Mouse (Mus musculus): ENCODE results near the gene Nfic. TPM values are rescaled to one million over a fixed set of nuclear protein-coding genes. Genes with fewer than 3 reads are reported as not detected.

Gene Nfic
- polyA plus RNA-seq, 1 experiment from 2014 or later, result 21.1 TPM

DNA sequence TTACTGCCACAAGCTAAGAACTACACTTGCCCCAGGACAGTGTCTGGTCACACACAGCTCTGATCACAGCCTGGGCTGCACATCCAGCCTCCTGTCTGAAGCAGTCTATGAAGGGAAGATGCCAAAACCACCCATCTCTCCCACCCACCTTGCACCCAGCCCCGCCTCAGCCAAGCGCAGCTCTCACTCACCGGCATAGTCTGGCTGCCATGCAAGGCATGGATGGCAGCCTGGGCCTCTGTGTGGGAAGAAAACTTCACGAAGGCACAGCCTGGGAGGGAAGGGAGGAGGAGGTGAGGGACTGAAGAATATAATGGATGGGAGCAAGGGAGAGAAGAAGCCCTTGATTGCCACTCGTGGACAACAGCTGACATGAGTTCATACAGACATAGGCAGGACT is 13.8 kb upstream of the Nfic start:
- WGBS (ENCODE audit: insufficient replicate concordance), result 72% methylated on average over 5 of the region's 5 CpGs
- Histone ChIP-seq H3K4me1 (ENCODE audit: insufficient read depth) (peaks cover 9% of the 10 kb centered on the region), H3K9ac (replicated peaks) (no peak overlapping the region), H3K36me3 (replicated peaks; ENCODE audit: insufficient read depth, low read length) (no peaks in the 10 kb centered on the region), H3K27ac (ENCODE audit: low read depth) (no peak overlapping the region), H3K9me3 (ENCODE audit: low read length) (no peaks in the 10 kb centered on the region), H3K27me3 (ENCODE audit: insufficient read depth, low read length) (peaks cover 52% of the 10 kb centered on the region), H3K4me2 (ENCODE audit: low read depth, low read length) (no peak overlapping the region), H3K4me3 (ENCODE audit: low read depth, low read length) (no peak overlapping the region)
- ATAC-seq (no peak), DNase-seq (no peak)
- TF ChIP-seq EP300 (IDR thresholded peaks at IDR 0.05; ENCODE audit: low read depth) (no peak), CTCF (IDR thresholded peaks at IDR 0.05; ENCODE audit: low read depth) (no peak)

DNA sequence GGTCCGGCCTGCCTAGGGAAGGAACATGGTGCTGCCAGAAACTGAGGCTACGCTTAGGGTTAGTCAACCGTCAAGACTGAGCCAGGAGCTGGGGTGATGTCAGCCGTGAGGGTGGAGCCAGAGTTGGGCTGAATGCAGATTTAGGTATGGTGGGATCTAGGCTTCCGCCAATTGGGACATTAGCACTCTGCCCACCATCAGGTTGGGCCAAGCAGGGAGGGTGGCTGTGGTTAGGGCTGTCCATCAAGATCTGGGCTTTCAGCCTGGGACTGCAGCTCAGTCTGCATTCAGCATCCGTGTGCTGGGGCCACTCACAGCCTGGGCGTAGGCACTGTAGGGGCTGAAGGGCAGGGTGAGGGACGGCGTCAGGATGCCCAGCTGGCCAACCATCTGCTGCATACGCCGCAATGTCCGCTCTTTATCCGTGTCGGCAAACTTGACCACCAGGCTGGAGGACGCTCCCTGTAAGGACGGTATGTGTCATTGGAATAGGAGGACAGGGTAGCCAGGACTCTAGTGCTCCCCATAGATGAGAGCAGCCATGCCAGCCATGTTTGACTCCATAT is 12.3 kb upstream of the Nfic start:
- H3K27ac ChIP-seq (ENCODE audit: low read depth), result no peak overlapping the region
- H3K27me3 ChIP-seq (ENCODE audit: insufficient read depth, low read length), result peaks cover 52% of the 10 kb centered on the region
- DNase-seq (no peak), ATAC-seq (no peak)
- WGBS (ENCODE audit: insufficient replicate concordance), result 74% methylated on average over 16 of the region's 16 CpGs
- no peak for TF ChIP-seq CTCF (IDR thresholded peaks at IDR 0.05; ENCODE audit: low read depth)
- no peak for TF ChIP-seq EP300 (IDR thresholded peaks at IDR 0.05; ENCODE audit: low read depth)
- H3K4me1 ChIP-seq (ENCODE audit: insufficient read depth), result peaks cover 12% of the 10 kb centered on the region
- H3K4me3 ChIP-seq (ENCODE audit: low read depth, low read length), result no peak overlapping the region
- H3K9me3 ChIP-seq (ENCODE audit: low read length), result no peaks in the 10 kb centered on the region
- no peak overlapping the region for H3K4me2 ChIP-seq (ENCODE audit: low read depth, low read length)
- H3K9ac ChIP-seq (replicated peaks), result no peak overlapping the region
- no peaks in the 10 kb centered on the region for H3K36me3 ChIP-seq (replicated peaks; ENCODE audit: insufficient read depth, low read length)

DNA sequence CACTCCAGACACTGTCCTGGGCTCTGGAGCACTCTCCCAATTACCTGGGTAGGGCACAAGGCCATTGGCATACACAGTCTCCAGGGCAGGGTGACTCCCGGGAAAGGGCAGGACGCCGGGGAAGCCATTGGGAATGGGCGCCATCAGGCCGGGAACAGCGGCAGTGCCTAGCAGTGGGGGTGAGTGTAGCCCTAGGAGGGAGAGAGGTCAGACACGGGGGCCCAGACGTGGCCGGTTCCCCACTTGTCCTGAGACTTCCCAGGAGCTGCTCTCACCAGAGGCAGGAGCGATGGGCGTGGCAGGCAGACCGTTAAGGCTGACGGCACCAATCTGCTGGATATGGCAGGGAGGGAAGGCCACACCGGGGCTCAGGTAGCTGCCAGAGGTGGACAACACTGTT is 11.4 kb upstream of the Nfic start:
- Histone ChIP-seq H3K4me3 (ENCODE audit: low read depth, low read length) (no peak overlapping the region), H3K27me3 (ENCODE audit: insufficient read depth, low read length) (peaks cover 52% of the 10 kb centered on the region), H3K4me1 (ENCODE audit: insufficient read depth) (peaks cover 16% of the 10 kb centered on the region), H3K9me3 (ENCODE audit: low read length) (no peaks in the 10 kb centered on the region), H3K9ac (replicated peaks) (no peak overlapping the region), H3K27ac (ENCODE audit: low read depth) (no peak overlapping the region), H3K36me3 (replicated peaks; ENCODE audit: insufficient read depth, low read length) (no peaks in the 10 kb centered on the region), H3K4me2 (ENCODE audit: low read depth, low read length) (no peak overlapping the region)
- ATAC-seq (no peak), DNase-seq (peak; percentile 13)
- 60% methylated on average over 14 of the region's 14 CpGs for WGBS (ENCODE audit: insufficient replicate concordance)
- TF ChIP-seq EP300 (IDR thresholded peaks at IDR 0.05; ENCODE audit: low read depth) (no peak), CTCF (IDR thresholded peaks at IDR 0.05; ENCODE audit: low read depth) (no peak)

DNA sequence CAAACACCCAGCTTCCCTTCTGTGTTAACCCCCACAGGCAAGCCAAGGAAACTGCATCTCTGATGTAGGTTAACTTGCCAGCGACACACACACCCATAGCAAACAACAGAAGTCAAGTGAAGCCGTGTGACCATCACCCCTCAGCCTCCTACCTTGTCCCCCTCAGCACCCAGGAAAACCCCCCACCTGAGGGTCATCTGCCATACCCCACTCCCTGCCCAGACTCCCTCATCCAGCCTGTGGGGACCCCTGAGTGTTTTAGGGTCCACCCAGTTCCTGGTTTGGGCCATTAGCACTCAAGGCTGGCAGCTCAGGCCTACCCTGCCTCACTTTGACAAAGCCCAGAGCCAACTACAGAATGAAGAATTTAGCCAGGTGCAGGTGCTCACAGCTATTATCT is 10.6 kb upstream of the Nfic start:
- Histone ChIP-seq H3K9ac (replicated peaks) (no peak overlapping the region), H3K4me3 (ENCODE audit: low read depth, low read length) (no peak overlapping the region), H3K4me1 (ENCODE audit: insufficient read depth) (peaks cover 17% of the 10 kb centered on the region), H3K4me2 (ENCODE audit: low read depth, low read length) (no peak overlapping the region), H3K9me3 (ENCODE audit: low read length) (no peaks in the 10 kb centered on the region), H3K27ac (ENCODE audit: low read depth) (no peak overlapping the region), H3K36me3 (replicated peaks; ENCODE audit: insufficient read depth, low read length) (no peaks in the 10 kb centered on the region), H3K27me3 (ENCODE audit: insufficient read depth, low read length) (peaks cover 56% of the 10 kb centered on the region)
- 52% methylated on average over 2 of the region's 2 CpGs for WGBS (ENCODE audit: insufficient replicate concordance)
- TF ChIP-seq CTCF (IDR thresholded peaks at IDR 0.05; ENCODE audit: low read depth), result no peak
- no peak for TF ChIP-seq EP300 (IDR thresholded peaks at IDR 0.05; ENCODE audit: low read depth)
- peak; percentile 13 for DNase-seq
- no peak for ATAC-seq

DNA sequence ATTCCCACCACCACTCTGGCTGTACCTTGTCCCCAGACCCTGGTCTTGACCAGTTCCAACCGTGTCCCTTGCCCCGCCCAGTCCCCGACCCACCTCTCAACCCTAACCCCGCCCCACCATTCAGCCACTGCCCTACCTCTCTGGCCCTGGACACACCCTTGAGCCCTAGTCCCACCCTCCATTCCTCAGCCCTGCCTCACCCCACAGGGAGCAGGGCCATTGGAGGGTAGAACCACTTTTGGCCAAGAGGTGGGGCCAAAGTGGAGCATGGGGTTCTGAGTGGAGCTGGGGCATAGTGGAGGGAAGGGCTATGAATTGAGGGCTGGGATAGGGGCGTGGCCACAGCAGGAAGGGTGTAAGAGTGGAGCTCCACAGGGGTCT is 9.8 kb upstream of the Nfic start:
- Histone ChIP-seq H3K4me1 (ENCODE audit: insufficient read depth) (peaks cover 17% of the 10 kb centered on the region), H3K27ac (ENCODE audit: low read depth) (no peak overlapping the region), H3K4me2 (ENCODE audit: low read depth, low read length) (0 out of 2 replicates have a peak overlapping the region, but pooled peaks have one; percentile 57), H3K9ac (replicated peaks) (no peak overlapping the region), H3K36me3 (replicated peaks; ENCODE audit: insufficient read depth, low read length) (no peaks in the 10 kb centered on the region), H3K27me3 (ENCODE audit: insufficient read depth, low read length) (peaks cover 56% of the 10 kb centered on the region), H3K4me3 (ENCODE audit: low read depth, low read length) (no peak overlapping the region), H3K9me3 (ENCODE audit: low read length) (no peaks in the 10 kb centered on the region)
- DNase-seq, result peak; percentile 24
- ATAC-seq, result no peak
- no peak for TF ChIP-seq EP300 (IDR thresholded peaks at IDR 0.05; ENCODE audit: low read depth)
- no peak for TF ChIP-seq CTCF (IDR thresholded peaks at IDR 0.05; ENCODE audit: low read depth)
- WGBS (ENCODE audit: insufficient replicate concordance), result 16% methylated on average over 5 of the region's 5 CpGs

DNA sequence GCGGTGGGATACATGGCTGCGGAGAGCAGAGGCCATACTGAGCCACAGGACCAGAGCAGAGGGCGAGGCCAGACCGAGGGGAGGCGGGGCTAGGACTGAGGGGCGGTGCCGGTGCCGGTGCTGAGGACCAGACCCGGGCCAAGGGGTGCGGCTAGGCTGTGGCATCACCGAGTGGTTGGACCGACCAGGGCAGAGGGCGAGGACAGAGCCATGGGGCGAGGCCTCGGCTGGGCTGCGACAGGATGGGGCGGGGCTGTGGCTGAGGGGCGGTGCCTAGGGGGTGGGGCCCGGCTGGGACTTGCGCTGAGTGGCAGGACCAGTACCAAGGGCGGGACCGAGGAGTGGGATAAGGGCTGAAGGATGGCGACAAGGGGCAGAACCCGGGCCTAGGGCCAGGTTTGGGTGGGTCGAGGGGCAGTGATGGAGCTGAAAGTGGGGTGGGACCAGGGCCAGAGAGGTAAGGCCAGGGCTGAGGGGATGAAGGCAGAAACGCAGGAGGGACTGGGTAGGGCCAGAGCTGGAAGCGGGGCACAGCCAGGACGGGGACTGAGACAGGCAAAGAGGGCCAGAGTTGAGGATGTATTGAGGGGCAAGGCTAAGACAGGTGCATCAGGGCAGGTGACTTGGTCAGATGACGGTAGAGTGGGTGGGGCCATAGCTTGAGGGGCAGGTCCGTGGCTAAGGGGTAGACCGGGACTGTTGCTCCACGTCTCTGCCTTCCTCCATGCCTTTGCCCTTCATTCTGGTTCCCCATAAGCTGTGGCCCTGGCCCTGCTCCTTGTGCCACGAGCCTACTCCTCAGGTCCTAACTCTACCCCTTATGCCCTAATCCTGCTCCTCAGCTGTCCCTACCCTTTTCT is 9.2 kb upstream of the Nfic start:
- Histone ChIP-seq H3K27me3 (ENCODE audit: insufficient read depth, low read length) (peaks cover 60% of the 10 kb centered on the region), H3K36me3 (replicated peaks; ENCODE audit: insufficient read depth, low read length) (no peaks in the 10 kb centered on the region), H3K4me2 (ENCODE audit: low read depth, low read length) (peak overlapping the region; percentile 57), H3K9me3 (ENCODE audit: low read length) (no peaks in the 10 kb centered on the region), H3K27ac (ENCODE audit: low read depth) (no peak overlapping the region), H3K4me1 (ENCODE audit: insufficient read depth) (peaks cover 17% of the 10 kb centered on the region), H3K4me3 (ENCODE audit: low read depth, low read length) (peak overlapping the region; percentile 21), H3K9ac (replicated peaks) (no peak overlapping the region)
- ATAC-seq (peak; percentile 88), DNase-seq (peak; percentile 82)
- TF ChIP-seq CTCF (IDR thresholded peaks at IDR 0.05; ENCODE audit: low read depth), result no peak
- no peak for TF ChIP-seq EP300 (IDR thresholded peaks at IDR 0.05; ENCODE audit: low read depth)
- WGBS (ENCODE audit: insufficient replicate concordance), result 4% methylated on average over 33 of the region's 33 CpGs

Measured in liver, postnatal 0 days (tissue).